In the genomic region with DNA sequence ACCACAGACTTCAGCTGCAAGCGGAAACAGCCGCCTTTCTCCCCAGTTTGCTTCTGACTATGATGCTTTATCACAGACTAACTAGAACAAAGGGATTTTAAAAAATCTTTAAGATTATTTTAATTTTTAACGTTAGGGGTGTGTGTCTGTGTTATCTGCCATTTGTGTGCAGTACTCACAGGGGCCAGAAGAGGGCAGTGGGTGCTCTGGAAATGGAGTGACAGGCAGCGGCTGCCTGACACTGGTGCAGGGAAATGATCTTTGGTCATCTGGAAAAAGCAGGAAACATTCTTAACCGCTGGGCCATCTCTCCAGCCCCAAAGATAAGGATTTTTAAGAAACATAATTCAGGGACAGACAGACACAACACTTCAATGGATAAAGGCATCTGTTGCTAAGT, we compare ENCODE assay signal across 9 mouse cellular contexts. TPM values are rescaled to one million over a fixed set of nuclear protein-coding genes. Genes with fewer than 3 reads are reported as not detected.
DNase-seq lines count a peak whose midpoint lies in the region; ATAC-seq and TF ChIP-seq lines count a peak whose summit lies in the region.
"Had no signal": no experiment of that assay in that cellular context is flagged by ENCODE, and none has a peak within 500 bp of the region (broad histone marks: within the 10 kb centered on the region; RNA-seq: fewer than 3 reads in every experiment).

No protein-coding gene starts in this region.

- DNase-seq in forebrain, postnatal 0 days = no peak
- DNase-seq in forebrain, embryonic 14.5 days (ENCODE audit: low spot score) = no peak
- DNase-seq in ovary, postnatal 14 days (ENCODE audit: low spot score) = peak; percentile 33
- no peak for DNase-seq in ovary, adult 18-20 months (ENCODE audit: low spot score)
- peak; percentile 72 for DNase-seq in limb, embryonic 10.5 days (ENCODE audit: low spot score)
- peak; percentile 41 to 68 for DNase-seq in spleen, adult 18-20 months
- DNase-seq in T-cell, adult 2 months (ENCODE audit: low spot score) = no peak

- H3K9me3 ChIP-seq in forebrain, postnatal 0 days (ENCODE audit: low read length) = no peaks in the 10 kb centered on the region
- H3K9me3 ChIP-seq in forebrain, embryonic 14.5 days (replicated peaks; ENCODE audit: control insufficient read depth, low read length) = no peaks in the 10 kb centered on the region
- H3K9me3 ChIP-seq in limb, embryonic 10.5 days (replicated peaks) = no peaks in the 10 kb centered on the region
- H3K9me3 ChIP-seq: hindbrain, embryonic 15.5 days had no signal

- peak; percentile 66 for TF ChIP-seq CTCF in forebrain, postnatal 0 days (IDR thresholded peaks at IDR 0.05; ENCODE audit: low read depth)

- no peak overlapping the region for H3K27ac ChIP-seq in forebrain, postnatal 0 days (ENCODE audit: low read depth, low read length)
- no peak overlapping the region for H3K27ac ChIP-seq in forebrain, embryonic 14.5 days (ENCODE audit: low read depth, low read length)
- no peak overlapping the region for H3K27ac ChIP-seq in limb, embryonic 10.5 days
- H3K27ac ChIP-seq: hindbrain, embryonic 15.5 days had no signal

- WGBS in forebrain, postnatal 0 days = 65% methylated on average over 5 of the region's 5 CpGs
- 70% methylated on average over 5 of the region's 5 CpGs for WGBS in forebrain, embryonic 14.5 days
- 64% methylated on average over 5 of the region's 5 CpGs for WGBS in limb, embryonic 10.5 days

- no peak for ATAC-seq in forebrain, postnatal 0 days
- no peak for ATAC-seq in forebrain, embryonic 14.5 days
- peak; percentile 46; the same call in 1 of the 2 replicates for ATAC-seq in common myeloid progenitor, adult 5-6 weeks (replicated peaks; ENCODE audit: low read depth, poor library complexity, severe bottlenecking)

- no peak overlapping the region for H3K4me2 ChIP-seq in forebrain, postnatal 0 days (ENCODE audit: low read depth)
- H3K4me2 ChIP-seq in forebrain, embryonic 14.5 days (ENCODE audit: low read length) = no peak overlapping the region
- H3K4me2 ChIP-seq: hindbrain, embryonic 15.5 days had no signal

- H3K4me1 ChIP-seq in forebrain, postnatal 0 days (ENCODE audit: insufficient read depth) = peaks cover 4% of the 10 kb centered on the region
- H3K4me1 ChIP-seq in forebrain, embryonic 14.5 days (ENCODE audit: control insufficient read depth, insufficient read depth, low read length) = no peaks in the 10 kb centered on the region
- H3K4me1 ChIP-seq in limb, embryonic 10.5 days = peaks cover 6% of the 10 kb centered on the region; the same call in 1 of the 2 replicates

- H3K4me3 ChIP-seq in forebrain, postnatal 0 days (ENCODE audit: low read depth, low read length) = no peak overlapping the region
- H3K4me3 ChIP-seq in forebrain, embryonic 14.5 days (ENCODE audit: low read depth, low read length) = no peak overlapping the region
- no peak overlapping the region for H3K4me3 ChIP-seq in limb, embryonic 10.5 days
- H3K4me3 ChIP-seq: hindbrain, embryonic 15.5 days had no signal

- no peaks in the 10 kb centered on the region for H3K36me3 ChIP-seq in forebrain, postnatal 0 days (ENCODE audit: insufficient read depth)
- no peaks in the 10 kb centered on the region for H3K36me3 ChIP-seq in forebrain, embryonic 14.5 days (ENCODE audit: control insufficient read depth, insufficient read depth, low read length)
- H3K36me3 ChIP-seq in limb, embryonic 10.5 days = no peaks in the 10 kb centered on the region
- H3K36me3 ChIP-seq: hindbrain, embryonic 15.5 days had no signal

- H3K9ac ChIP-seq in forebrain, postnatal 0 days = no peak overlapping the region
- no peak overlapping the region for H3K9ac ChIP-seq in forebrain, embryonic 14.5 days (ENCODE audit: low read length)
- H3K9ac ChIP-seq: hindbrain, embryonic 15.5 days had no signal

- no peaks in the 10 kb centered on the region for H3K27me3 ChIP-seq in forebrain, postnatal 0 days (ENCODE audit: insufficient read depth, low read length)
- H3K27me3 ChIP-seq in forebrain, embryonic 14.5 days (replicated peaks; ENCODE audit: control insufficient read depth, insufficient read depth, low read length) = no peaks in the 10 kb centered on the region
- no peaks in the 10 kb centered on the region for H3K27me3 ChIP-seq in limb, embryonic 10.5 days (ENCODE audit: low read depth, poor library complexity, severe bottlenecking)

RNA-seq across cellular contexts. Expression of a gene that starts 4.4 kb away (rescaled TPM):
- 4.6 and 6.2 TPM in 2 replicates for total RNA-seq in forebrain, postnatal 0 days (2014; rRNA removed)
- 2.2 and 3.6 TPM in 2 replicates for polyA plus RNA-seq in forebrain, postnatal 0 days (2015; fragmentation: Nextera tagmentation; extraction: Ambion mirVana)
- polyA plus RNA-seq in forebrain, embryonic 14.5 days (2014; fragmentation: Nextera tagmentation; extraction: Ambion mirVana) = 4.1 and 6.0 TPM in 2 replicates
- 0.53 and 1.1 TPM in 2 replicates for total RNA-seq in common myeloid progenitor, adult 5-6 weeks (2017)
- polyA plus RNA-seq in limb, embryonic 10.5 days (2016; fragmentation: Nextera tagmentation; extraction: Ambion mirVana) = 13.3 and 18.9 TPM in 2 replicates

Comparison
In these comparisons a context has a peak if more than half of its experiments do, and no peak if none do; other contexts are left out.
1. DNase-seq: peak in ovary, postnatal 14 days (single experiment), limb, embryonic 10.5 days (single experiment) and spleen, adult 18-20 months (2 of 2); none in forebrain, postnatal 0 days (single experiment), forebrain, embryonic 14.5 days (single experiment), ovary, adult 18-20 months (single experiment) and T-cell, adult 2 months (single experiment).